ENCODE assay signal across 8 mouse cellular contexts in genomic region chr16:78452303-78452702, GRCm38 (mm10).
DNase-seq lines count a peak whose midpoint lies in the region; ATAC-seq and TF ChIP-seq lines count a peak whose summit lies in the region.

No protein-coding gene starts in this region.

- no peaks in the 10 kb centered on the region for H3K27me3 ChIP-seq in midbrain, embryonic 10.5 days (ENCODE audit: low read depth, poor library complexity, severe bottlenecking)
- H3K27me3 ChIP-seq in midbrain, embryonic 13.5 days, result no peaks in the 10 kb centered on the region
- no peaks in the 10 kb centered on the region for H3K27me3 ChIP-seq in limb, embryonic 14.5 days (ENCODE audit: control insufficient read depth, insufficient read depth, low read length)

- no peak for ATAC-seq in midbrain, embryonic 13.5 days
- no peak for ATAC-seq in limb, embryonic 14.5 days (ENCODE audit: low FRiP score, low read depth)

- peaks cover 4% of the 10 kb centered on the region for H3K9me3 ChIP-seq in midbrain, embryonic 10.5 days (replicated peaks)
- H3K9me3 ChIP-seq in midbrain, embryonic 13.5 days, result 0 out of 2 replicates have a peak, but pooled peaks cover 4% of the 10 kb centered on the region
- H3K9me3 ChIP-seq in limb, embryonic 14.5 days (ENCODE audit: control insufficient read depth, low read length), result peaks cover 4% of the 10 kb centered on the region; the same call in 1 of the 2 replicates

- TF ChIP-seq POLR2A in limb, embryonic 14.5 days (IDR thresholded peaks at IDR 0.05; ENCODE audit: borderline replicate concordance, extremely low read depth, insufficient read depth, insufficient read length), result no peak

- H3K4me3 ChIP-seq in midbrain, embryonic 10.5 days, result no peak overlapping the region
- H3K4me3 ChIP-seq in midbrain, embryonic 13.5 days (replicated peaks), result no peak overlapping the region
- no peak overlapping the region for H3K4me3 ChIP-seq in limb, embryonic 14.5 days (replicated peaks; ENCODE audit: low read length)

- H3K9ac ChIP-seq in midbrain, embryonic 13.5 days (replicated peaks), result no peak overlapping the region
- no peak overlapping the region for H3K9ac ChIP-seq in limb, embryonic 14.5 days (ENCODE audit: low read depth, low read length, severe bottlenecking)

- no peak overlapping the region for H3K27ac ChIP-seq in midbrain, embryonic 10.5 days (replicated peaks)
- H3K27ac ChIP-seq in midbrain, embryonic 13.5 days, result no peak overlapping the region
- no peak overlapping the region for H3K27ac ChIP-seq in limb, embryonic 14.5 days (replicated peaks; ENCODE audit: low read depth, low read length)

- DNase-seq in adrenal gland, adult 2 months, result peak; percentile 40
- DNase-seq in adrenal gland, adult 8-10 months, result no peak
- peak; percentile 31 for DNase-seq in midbrain, embryonic 10.5 days (ENCODE audit: low spot score)
- DNase-seq in c-Kit-positive CD71-positive TER-119-negative erythroid progenitor cells, embryonic 14.5 days (ENCODE audit: low read depth), result peak; percentile 38
- DNase-seq in forelimb bud, embryonic 11.5 days (ENCODE audit: low read depth, low spot score), result peak; percentile 74
- peak; percentile 93 for DNase-seq in limb, embryonic 14.5 days (ENCODE audit: low spot score)
- DNase-seq in right cerebral cortex, postnatal 14 days, result peak; percentile 36

- no peaks in the 10 kb centered on the region for H3K4me1 ChIP-seq in midbrain, embryonic 10.5 days
- no peaks in the 10 kb centered on the region for H3K4me1 ChIP-seq in midbrain, embryonic 13.5 days (replicated peaks)
- H3K4me1 ChIP-seq in limb, embryonic 14.5 days (ENCODE audit: control insufficient read depth, insufficient read depth, low read length), result no peaks in the 10 kb centered on the region

- no peaks in the 10 kb centered on the region for H3K36me3 ChIP-seq in midbrain, embryonic 10.5 days
- no peaks in the 10 kb centered on the region for H3K36me3 ChIP-seq in midbrain, embryonic 13.5 days
- H3K36me3 ChIP-seq in limb, embryonic 14.5 days (ENCODE audit: control insufficient read depth, insufficient read depth, low read length), result no peaks in the 10 kb centered on the region

- 19% methylated on average over 10 of the region's 10 CpGs for WGBS in midbrain, embryonic 10.5 days
- WGBS in midbrain, embryonic 13.5 days, result 11% methylated on average over 10 of the region's 10 CpGs
- 9% methylated on average over 10 of the region's 10 CpGs for WGBS in limb, embryonic 14.5 days

- H3K4me2 ChIP-seq in midbrain, embryonic 13.5 days (replicated peaks), result no peak overlapping the region
- no peak overlapping the region for H3K4me2 ChIP-seq in limb, embryonic 14.5 days (replicated peaks; ENCODE audit: low read depth, low read length, severe bottlenecking)
